Mouse (Mus musculus) retina, postnatal 1 day (tissue): ENCODE data around the gene Lhfpl5.
A peak's percentile ranks its signal among the peaks of the same experiment; 100 is the strongest.
"Not testable (repeated sequence)": the region's sequence is repeated elsewhere in the genome, so short reads cannot be mapped to it uniquely, and the experiment has no call there.

ENCODE experiments used
- DNase-seq: peaks from one replicate; pipeline ENCODE4 v3.0.0-alpha.2; 2012

Lhfpl5 gene

DNA sequence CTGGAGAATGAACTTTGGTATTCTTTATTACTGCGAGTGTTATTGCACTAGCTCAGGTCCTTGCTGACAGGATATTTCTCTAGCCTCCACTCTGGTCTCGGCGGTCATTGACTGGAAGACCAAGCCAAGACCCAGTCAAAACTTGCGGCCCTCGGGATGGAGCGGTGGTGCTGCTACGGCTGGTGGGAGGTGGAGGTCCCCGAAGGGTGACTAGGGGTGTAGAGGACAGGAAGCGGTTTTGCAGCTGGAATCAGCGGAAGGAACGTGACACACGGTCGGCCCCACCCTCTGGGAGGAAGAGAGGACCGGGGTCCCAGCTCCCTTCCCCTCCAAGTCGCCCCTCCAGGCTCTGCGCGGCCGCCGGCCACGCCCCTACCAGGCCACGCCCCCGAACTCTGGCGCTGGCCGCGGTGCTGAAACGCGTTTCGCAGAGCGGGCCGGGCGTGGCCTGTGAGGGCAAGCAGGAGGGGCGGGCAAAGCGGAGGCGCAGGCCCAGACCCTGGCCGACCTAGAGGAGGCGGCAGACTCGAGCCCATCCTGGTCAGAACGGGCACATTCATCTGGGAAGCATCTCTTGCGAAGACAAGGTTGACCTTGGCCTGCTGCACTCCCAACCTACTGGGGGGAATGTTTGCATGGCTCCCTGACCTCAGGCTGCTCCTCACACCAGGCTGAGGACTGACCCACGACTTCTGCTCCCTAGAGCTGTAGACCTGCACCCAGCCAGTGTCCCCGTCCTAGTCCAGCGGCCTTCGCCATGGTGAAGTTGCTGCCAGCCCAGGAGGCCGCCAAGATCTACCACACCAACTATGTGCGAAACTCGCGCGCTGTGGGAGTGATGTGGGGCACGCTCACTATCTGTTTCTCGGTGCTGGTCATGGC is at the start of gene Lhfpl5:
TSS of gene Lhfpl5 (plus strand) at position 398 of the 882 bp plus-strand sequence.
- peak; percentile 88 for DNase-seq

GRCm38 (mm10) chr17:28527184-28528042 is 48.0 kb upstream of the Lhfpl5 start:
- DNase-seq: no peak

DNA sequence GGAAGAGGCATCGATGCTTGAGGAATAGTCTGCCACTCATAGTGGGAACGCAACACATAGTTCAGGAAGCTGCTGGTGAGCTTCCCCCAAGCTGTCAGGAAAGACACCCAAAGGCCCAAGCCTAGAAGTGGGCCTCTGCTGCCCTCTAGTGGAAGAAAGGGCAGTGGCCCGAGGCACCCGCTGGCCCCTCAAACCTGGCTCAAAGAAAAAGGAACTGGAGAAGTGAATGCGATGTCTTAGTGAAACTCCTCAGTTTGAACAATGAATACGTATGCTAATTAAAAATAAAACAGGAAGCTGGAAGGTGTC is 47.4 kb upstream of the Lhfpl5 start:
- DNase-seq: peak; percentile 86

GRCm38 (mm10) chr17:28529116-28529515 is 46.3 kb upstream of the Lhfpl5 start:
- no peak for DNase-seq

- DNase-seq: no peak
Observed at GRCm38 (mm10) chr17:28530506-28530905, 44.9 kb upstream of the Lhfpl5 start, which contains the start of gene Armc12. Armc12 (plus strand) TSS chr17:28530806.

DNA sequence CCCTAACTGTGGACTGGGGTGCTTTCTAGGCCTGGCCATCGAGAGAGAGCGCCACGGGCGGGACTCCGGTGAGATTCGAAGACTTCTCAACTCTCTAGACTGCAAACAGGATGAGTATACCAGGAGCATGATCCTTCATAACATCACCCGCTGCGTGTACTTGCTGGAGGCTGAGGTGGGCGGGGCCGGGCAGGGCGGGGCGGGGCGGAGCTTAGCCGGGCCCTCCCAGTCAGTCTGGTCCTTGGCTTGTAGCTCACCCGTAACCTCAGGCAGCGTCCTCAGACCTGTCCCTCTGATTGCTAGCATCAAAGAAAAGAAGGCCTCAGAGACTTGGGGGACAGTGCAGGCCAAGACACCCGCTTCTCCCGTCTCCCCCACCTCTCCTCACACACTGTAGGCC is 43.5 kb upstream of the Lhfpl5 start:
- peak; percentile 73 for DNase-seq

- no peak for DNase-seq
Observed at GRCm38 (mm10) chr17:28532557-28532956, 42.9 kb upstream of the Lhfpl5 start.

- DNase-seq: no peak
Observed at GRCm38 (mm10) chr17:28533327-28533726, 42.1 kb upstream of the Lhfpl5 start.

DNA sequence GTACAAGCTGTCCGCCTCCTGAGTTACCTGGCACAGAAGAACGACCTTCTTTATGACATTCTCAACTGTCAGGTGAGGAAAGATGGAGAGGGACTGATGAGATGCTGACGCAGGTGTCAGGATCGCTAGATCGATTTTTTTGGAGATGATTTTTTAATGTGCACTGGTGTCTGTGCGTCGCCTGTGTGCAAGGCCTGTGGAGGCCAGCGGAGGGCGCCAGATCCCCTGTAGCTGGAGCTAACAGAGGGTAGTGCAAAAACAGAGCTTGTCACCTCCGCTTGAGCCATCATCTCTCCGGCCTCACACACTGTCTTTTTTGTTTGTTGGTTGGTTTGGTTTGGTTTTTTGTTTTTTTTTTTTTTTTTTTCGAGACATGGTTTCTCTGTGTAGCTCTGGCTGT is 37.6 kb upstream of the Lhfpl5 start:
- no peak for DNase-seq

DNA sequence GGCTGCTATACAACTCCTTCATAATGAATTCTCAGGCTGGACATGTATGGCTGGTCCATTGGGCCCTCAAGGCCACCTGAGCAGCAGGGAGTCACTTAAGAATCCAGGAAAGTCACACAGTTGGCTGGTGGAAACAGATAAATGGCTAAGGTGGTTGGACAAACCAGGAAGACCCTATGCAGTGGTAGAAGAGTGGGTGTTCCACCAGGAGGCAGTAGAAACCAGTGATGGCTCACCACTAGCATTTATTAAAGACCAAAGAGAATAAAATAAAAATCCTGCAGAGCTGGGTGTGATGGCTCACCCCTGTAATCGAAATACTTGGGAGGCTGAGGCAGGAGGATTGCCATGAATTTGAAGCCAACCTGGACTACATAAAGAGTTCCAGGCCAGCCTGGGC is 28.5 kb upstream of the Lhfpl5 start:
- DNase-seq: no peak

DNA sequence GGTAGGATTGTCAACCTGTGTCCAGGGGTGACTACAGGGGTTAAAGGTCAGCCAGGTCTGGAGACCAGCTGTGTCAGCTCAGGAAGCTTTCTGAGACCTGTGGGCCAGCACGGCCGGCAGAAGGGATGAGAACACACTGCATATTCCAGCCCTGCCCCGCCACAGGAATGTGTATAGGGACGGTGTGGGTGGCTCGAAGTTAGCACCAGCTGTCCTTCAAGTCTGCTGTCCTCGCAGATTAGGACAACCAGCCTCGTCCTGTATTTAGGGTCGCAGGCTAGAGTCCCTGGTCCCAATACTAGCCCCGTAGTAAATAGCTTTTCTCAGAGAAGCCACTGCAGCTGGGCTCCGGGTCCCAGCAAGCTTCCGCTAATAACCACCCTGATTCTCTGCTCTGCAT is 26.9 kb upstream of the Lhfpl5 start:
- no peak for DNase-seq

DNA sequence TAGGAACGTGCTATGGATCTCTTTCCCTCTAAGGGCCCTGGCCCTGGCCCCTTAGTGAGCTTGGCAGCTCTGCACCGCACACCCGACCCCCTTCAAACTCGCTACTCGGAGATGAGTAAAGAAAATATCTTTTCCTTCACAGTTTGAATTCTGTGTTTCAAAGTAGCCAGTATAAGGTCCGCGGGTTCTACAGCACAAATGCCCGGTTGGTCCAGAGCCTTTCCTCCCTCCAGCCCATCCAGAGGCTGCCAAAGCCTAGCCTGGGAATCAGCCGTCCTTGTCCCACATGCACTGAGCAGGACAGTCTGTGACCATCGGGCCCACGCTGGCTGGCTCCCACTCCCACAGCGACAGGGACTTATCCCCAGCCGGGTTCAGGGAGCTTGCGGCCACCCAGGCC is 26.3 kb upstream of the Lhfpl5 start, which contains the start of gene Clpsl2:
TSS of gene Clpsl2 (plus strand) at position 301 of the 400 bp plus-strand sequence.
- no peak for DNase-seq

DNA sequence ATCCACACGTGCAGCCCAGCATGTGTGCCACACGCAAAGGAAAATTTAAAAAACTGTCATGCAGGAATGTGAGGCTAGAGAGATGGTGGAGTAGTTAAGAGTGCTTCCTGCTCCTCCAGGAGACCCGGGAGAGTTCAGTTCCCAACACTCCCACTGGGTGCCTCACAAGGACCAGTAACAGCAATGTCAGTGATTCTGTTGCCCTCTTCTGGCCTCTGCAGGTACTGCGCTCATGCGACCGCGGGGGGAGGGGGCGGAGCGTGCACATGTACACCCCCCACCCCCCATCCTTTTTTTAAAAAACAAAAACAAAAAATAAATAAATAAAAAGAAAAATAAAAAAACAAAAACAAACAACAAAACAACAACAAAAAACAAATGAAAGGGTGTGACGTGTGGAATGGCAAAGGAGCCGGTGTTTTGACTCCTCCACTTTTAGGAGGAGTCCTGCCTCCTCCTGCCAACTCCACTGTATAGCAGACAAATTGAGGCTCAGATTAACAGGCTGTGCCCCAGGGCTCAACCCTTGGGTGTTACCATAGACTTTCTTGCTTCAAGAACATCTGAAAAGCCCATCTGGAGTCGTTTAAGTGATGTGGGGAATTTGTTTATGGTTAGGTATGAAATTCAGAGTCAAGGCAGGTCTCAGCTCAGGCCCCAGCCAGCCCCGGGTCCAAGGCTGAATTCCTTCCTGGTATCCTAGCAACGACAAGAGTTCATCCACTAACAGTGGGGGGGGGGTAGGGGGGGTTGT is 22.2 kb upstream of the Lhfpl5 start:
- DNase-seq: peak; percentile 80

GRCm38 (mm10) chr17:28554021-28554420 is 21.4 kb upstream of the Lhfpl5 start:
- DNase-seq: not testable (repeated sequence)

DNA sequence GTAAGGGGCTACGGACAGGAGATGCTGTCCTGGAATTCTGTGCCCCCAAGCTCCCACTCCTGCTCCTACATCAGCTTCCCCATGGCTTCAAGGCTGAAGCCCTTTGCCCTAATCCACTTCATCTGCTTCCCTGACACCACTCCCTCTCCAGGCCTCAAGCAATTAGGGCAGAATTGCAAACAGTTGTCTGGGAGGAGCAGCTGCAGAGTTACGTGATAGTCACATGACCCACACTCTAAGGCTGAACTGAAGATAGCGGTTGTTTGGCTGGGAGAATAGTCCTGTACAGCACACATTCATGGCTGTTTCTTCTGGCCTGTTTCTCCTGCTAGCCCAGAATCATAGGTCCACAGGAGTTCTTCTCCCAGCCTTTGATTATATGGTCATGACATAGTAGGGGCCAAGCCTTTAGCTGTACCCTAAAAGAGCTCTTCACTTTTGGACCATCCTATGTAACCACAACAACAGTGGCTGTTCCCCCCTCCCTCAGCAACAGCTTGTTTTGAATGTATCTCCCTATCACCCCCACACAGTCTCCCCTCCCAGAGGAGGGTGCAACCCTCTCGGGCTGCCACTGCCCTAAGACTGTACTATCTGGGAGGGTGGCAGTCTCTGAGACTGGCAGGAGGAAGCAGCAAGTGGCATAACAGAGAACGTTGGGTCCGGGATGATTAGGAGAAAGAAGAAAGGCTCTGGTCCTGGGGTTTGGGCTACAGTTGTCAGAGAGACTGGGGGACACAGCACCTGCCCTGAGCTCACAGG is 18.6 kb upstream of the Lhfpl5 start:
- DNase-seq: peak; percentile 88

DNA sequence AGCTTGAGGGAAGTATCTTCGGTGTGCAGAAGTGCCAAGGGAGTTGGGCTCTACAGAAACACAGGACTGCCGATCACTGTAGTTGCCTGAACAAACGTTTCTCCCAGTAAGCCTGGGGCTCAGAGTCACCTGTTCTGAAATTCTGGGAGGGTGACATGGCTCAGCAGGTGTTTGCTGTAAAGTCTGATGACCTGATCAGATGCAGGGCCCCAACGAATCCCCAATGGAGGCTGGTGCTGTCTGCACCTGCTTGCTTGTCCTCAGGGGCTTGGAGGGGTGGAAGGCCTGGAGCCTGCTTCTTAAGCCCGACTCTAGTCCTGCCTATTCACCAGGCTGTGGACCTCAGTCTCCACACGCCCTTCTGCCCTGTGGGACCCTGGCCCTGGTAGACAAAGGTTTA is 17.7 kb upstream of the Lhfpl5 start:
- no peak for DNase-seq

DNA sequence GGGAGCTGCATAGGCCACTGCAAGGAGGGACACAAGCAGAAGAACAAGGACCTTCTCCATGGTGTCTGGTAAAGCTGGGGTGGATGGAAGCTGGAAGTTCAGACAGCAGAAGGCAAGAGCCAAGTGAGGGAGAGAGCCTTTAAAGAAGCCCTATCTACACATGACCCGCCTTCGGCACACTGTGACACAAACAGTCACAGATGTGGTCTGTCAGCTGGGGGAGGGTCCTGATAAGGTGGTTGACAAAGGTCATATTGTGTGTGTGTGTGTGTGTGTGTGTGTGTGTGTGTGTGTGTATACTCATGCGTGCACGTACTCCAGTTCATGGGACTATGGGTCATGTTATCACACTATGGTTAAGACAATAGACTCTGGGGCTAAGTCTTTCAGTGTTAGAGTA is 14.8 kb upstream of the Lhfpl5 start, which contains the start of gene Clps:
TSS of gene Clps (minus strand) at position 169 of the 400 bp plus-strand sequence.
- DNase-seq: no peak

DNA sequence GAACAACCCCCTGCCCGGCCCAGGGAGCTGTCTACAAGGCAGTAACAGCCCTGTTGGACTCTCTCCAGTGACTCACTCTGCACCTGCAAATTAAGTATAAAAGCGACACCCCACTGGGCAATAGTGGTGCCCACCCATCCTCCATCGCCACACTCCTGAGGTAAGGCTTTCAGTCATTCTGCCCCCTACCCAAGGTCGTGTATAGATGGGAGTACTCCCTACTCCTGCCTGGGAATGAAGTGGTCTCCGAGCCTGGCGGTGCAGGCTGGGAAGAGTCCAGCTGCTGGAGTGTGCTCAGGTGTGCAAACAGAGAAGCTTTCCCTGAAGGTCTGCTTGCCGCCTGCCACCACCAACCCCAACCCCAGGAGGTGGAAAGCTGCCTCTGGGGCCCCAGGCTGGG is 13.8 kb upstream of the Lhfpl5 start:
- no peak for DNase-seq

GRCm38 (mm10) chr17:28565181-28565580 is 10.3 kb upstream of the Lhfpl5 start:
- no peak for DNase-seq

GRCm38 (mm10) chr17:28567541-28567940 is 7.9 kb upstream of the Lhfpl5 start:
- no peak for DNase-seq

DNA sequence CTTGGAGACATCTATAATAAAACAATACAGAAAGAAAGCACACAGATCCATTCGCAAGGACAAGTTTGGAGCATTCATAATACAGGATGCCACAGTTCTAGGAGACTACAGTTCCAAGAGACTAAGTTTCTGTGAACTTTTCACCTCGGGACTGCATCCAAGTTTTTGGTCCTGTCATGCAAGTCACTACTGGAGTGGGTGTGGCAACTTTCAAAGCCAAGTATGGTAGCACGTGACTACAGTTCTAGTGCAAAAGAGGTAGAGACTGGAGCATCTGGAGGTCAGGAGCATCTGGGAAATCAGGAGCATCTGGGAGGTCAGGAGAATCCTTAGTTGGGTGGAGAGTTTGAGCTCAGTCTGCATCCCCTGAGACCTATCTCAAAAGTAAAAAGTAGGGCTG is 3.6 kb upstream of the Lhfpl5 start:
- no peak for DNase-seq

GRCm38 (mm10) chr17:28572521-28572920 is 2.9 kb upstream of the Lhfpl5 start:
- DNase-seq: no peak
